Mouse (Mus musculus) brain, embryonic 14.5 days (tissue): ENCODE results near the gene Ciao2a.

Source experiments
- CTCF ChIP-seq: fragments of 200-500 bp; IDR thresholded peaks from 2 replicates; pipeline ENCODE4 v1.5.1; 2012; ENCODE audit warnings: inconsistent platforms, mild to moderate bottlenecking, moderate library complexity, borderline replicate concordance; ENCODE audit not compliant: insufficient read depth, insufficient read length; ENCODE audit errors: extremely low read depth
- POLR2A ChIP-seq: fragments of 200-500 bp; IDR thresholded peaks from 2 replicates; pipeline ENCODE4 v1.6.1; 2012; ENCODE audit warnings: mild to moderate bottlenecking, inconsistent platforms, borderline replicate concordance; ENCODE audit not compliant: poor library complexity, insufficient read depth, insufficient read length, severe bottlenecking; ENCODE audit errors: extremely low read depth

- TF ChIP-seq CTCF, result no peak
- no peak for TF ChIP-seq POLR2A
Observed at GRCm38 (mm10) chr9:66078493-66078892, 47.9 kb upstream of the Ciao2a start.
